Mouse (Mus musculus) heart, embryonic 12.5 days (tissue): ENCODE data around the gene Phlda1. TPM values are rescaled to one million over a fixed set of nuclear protein-coding genes. Genes with fewer than 3 reads are reported as not detected.

Experiments
- ATAC-seq: fragments of 200-750 bp; cut with Nextera tagmentation; 2 replicates; pipeline ENCODE4 v1.8.0; 2017; ENCODE audit warnings: moderate TSS enrichment, moderate library complexity; ENCODE audit not compliant: insufficient number of reproducible peaks, low FRiP score
- H3K27ac ChIP-seq: fragments of 300-500 bp; sonication (generic); 2 replicates; pipeline ENCODE4 v1.5.1; 2016; ENCODE audit warnings: mild to moderate bottlenecking, moderate library complexity; ENCODE audit not compliant: poor library complexity, severe bottlenecking
- H3K27me3 ChIP-seq: fragments of 300-500 bp; sonication (generic); replicated peaks from 2 replicates; pipeline ENCODE4 v1.6.1; 2016; ENCODE audit warnings: mild to moderate bottlenecking, moderate library complexity
- H3K36me3 ChIP-seq: fragments of 300-500 bp; sonication (generic); 2 replicates; pipeline ENCODE4 v1.6.1; 2016; ENCODE audit warnings: mild to moderate bottlenecking, moderate library complexity
- H3K4me1 ChIP-seq: fragments of 300-500 bp; sonication (generic); replicated peaks from 2 replicates; pipeline ENCODE4 v1.6.1; 2016; ENCODE audit warnings: mild to moderate bottlenecking
- H3K4me2 ChIP-seq: fragments of 300-500 bp; sonication (generic); 2 replicates; pipeline ENCODE4 v1.6.1; 2016; ENCODE audit warnings: mild to moderate bottlenecking, moderate library complexity
- H3K4me3 ChIP-seq: fragments of 300-500 bp; sonication (generic); 2 replicates; pipeline ENCODE4 v1.5.1; 2016; ENCODE audit warnings: mild to moderate bottlenecking
- H3K9ac ChIP-seq: fragments of 300-500 bp; sonication (generic); 2 replicates; pipeline ENCODE4 v1.6.1; 2016; ENCODE audit warnings: mild to moderate bottlenecking, moderate library complexity
- H3K9me3 ChIP-seq: fragments of 300-500 bp; sonication (generic); replicated peaks from 2 replicates; pipeline ENCODE4 v1.6.1; 2016; ENCODE audit warnings: mild to moderate bottlenecking, moderate library complexity
- WGBS: fragments of 180-500 bp; shearing (Covaris S2); methylation state at CpG from one replicate; pipeline ENCODE4 v1.1.7; 2016; 5-methylcytosine and 5-hydroxymethylcytosine counted together
- polyA plus RNA-seq: library from polyadenylated mRNA; unstranded; fragments of >200 nt; fragmentation: Nextera tagmentation; extraction: Ambion mirVana; gene quantifications from 2 replicates; pipeline ENCODE4 v1.2.1, GENCODE M21; 2016

Phlda1 gene
- polyA plus RNA-seq = 19.8 and 24.6 TPM in 2 replicates

DNA sequence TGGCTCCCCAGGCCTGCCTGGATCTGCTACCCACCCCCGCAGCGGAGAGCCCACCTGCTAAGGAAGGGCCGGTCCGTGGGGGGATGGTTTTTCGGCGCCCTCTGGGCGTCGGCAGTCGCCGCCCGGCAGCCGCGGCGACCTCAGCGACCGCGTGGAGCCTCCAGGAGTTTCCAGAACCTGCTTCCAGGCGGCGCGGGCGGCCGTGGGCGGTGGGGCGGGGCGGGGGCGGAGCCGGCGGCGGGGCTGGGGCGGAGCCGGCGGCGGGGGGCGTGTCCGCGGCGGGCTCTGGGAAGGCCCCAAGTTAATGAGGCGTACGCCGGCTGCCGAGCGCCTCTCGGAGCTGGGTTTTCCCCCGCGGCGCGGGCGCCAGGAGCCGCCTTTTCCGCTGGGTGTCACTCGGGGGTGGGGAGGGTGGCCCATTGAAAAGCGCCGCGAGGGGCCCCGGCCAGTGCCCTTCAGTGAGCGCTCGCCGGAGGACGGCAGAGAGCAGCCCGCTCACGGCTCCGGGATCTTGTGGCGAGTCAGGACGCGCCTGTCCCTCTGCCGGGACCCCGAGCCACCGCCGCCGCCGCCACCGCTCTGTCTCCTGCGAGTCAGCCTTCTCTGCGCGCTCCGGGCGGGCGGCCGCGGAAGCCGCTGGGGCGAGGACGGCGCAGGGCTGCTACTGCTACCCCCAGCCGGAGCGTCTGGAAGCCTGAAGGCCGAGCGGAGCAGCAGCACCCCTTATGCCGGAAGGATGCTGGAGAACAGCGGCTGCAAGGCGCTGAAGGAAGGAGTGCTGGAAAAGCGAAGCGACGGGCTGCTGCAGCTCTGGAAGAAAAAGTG lies at the start of gene Phlda1:
Gene Phlda1, plus strand, starts transcription at position 186 of the 825 bp plus-strand sequence.
- peak within 1 kb of the TSS; percentile 94 for H3K27ac ChIP-seq
- peak within 1 kb of the TSS; percentile 80 for H3K4me2 ChIP-seq
- WGBS = under 1% methylated on average over 90 of the region's 94 CpGs
- H3K36me3 ChIP-seq = no peaks in the 10 kb centered on the region
- H3K4me1 ChIP-seq = peaks cover 45% of the 10 kb centered on the region
- H3K27me3 ChIP-seq = no peaks in the 10 kb centered on the region
- H3K4me3 ChIP-seq = peak within 1 kb of the TSS; percentile 82
- no peaks in the 10 kb centered on the region for H3K9me3 ChIP-seq
- peak within 1 kb of the TSS; percentile 91 for H3K9ac ChIP-seq
- peak; percentile 93 for ATAC-seq

DNA sequence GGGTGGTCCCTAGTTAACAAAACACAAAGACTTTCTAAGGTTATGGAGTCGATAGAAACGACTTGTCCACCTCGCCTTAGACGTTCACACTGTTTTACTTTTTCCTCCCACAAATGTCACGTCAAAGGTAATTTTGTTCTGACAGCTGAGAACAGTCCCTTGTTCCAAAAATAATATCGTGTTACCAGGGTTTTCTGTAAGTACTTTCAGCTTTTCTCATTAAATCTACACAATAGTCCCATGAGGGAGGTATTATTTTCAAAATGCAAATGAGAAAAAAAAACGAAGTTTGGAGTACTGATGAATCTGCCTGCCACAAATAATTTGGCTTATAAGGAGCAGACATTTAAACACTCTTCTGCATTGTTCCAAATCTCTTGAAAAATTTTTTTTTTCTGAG lies 48.0 kb upstream of the Phlda1 start:
- WGBS = 76% methylated on average over 7 of the region's 7 CpGs
- H3K27me3 ChIP-seq = no peaks in the 10 kb centered on the region
- H3K4me1 ChIP-seq = 0 out of 2 replicates have a peak, but pooled peaks cover 3% of the 10 kb centered on the region
- no peak overlapping the region for H3K27ac ChIP-seq
- H3K36me3 ChIP-seq = no peaks in the 10 kb centered on the region
- no peak overlapping the region for H3K4me3 ChIP-seq
- no peak overlapping the region for H3K4me2 ChIP-seq
- no peaks in the 10 kb centered on the region for H3K9me3 ChIP-seq
- ATAC-seq = no peak
- H3K9ac ChIP-seq = no peak overlapping the region

DNA sequence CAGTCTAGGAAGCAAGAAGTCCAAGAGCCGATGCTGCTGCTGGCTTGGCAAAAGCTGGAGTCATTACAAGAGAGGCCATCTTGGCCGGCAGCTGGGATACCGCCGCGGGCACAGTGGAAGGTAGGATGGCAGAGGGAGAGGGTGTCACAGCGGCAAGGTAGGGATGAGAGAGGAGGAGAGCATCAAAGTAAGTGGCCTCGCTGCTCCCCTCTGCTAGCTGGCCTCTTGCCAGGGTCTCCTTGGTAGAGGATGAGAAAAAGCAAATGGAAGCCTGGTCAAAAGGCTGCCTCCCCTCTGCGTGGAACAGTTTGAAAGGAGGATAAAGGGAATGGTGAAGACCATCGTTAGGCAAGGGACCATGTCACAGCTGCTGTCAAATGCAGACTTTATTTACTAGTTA lies 47.0 kb upstream of the Phlda1 start:
- no peak overlapping the region for H3K9ac ChIP-seq
- 0 out of 2 replicates have a peak, but pooled peaks cover 3% of the 10 kb centered on the region for H3K4me1 ChIP-seq
- H3K27ac ChIP-seq = no peak overlapping the region
- H3K9me3 ChIP-seq = no peaks in the 10 kb centered on the region
- ATAC-seq = no peak
- 83% methylated on average over 9 of the region's 9 CpGs for WGBS
- H3K27me3 ChIP-seq = no peaks in the 10 kb centered on the region
- no peak overlapping the region for H3K4me2 ChIP-seq
- H3K4me3 ChIP-seq = no peak overlapping the region
- no peaks in the 10 kb centered on the region for H3K36me3 ChIP-seq

- H3K4me3 ChIP-seq = no peak overlapping the region
- H3K4me2 ChIP-seq = no peak overlapping the region
- H3K27ac ChIP-seq = no peak overlapping the region
- WGBS = 85% methylated on average over 3 of the region's 3 CpGs
- no peak overlapping the region for H3K9ac ChIP-seq
- no peak for ATAC-seq
- H3K27me3 ChIP-seq = no peaks in the 10 kb centered on the region
- no peaks in the 10 kb centered on the region for H3K9me3 ChIP-seq
- no peaks in the 10 kb centered on the region for H3K36me3 ChIP-seq
- H3K4me1 ChIP-seq = 0 out of 2 replicates have a peak, but pooled peaks cover 3% of the 10 kb centered on the region
Observed at GRCm38 (mm10) chr10:111459874-111460273, 46.2 kb upstream of the Phlda1 start.

DNA sequence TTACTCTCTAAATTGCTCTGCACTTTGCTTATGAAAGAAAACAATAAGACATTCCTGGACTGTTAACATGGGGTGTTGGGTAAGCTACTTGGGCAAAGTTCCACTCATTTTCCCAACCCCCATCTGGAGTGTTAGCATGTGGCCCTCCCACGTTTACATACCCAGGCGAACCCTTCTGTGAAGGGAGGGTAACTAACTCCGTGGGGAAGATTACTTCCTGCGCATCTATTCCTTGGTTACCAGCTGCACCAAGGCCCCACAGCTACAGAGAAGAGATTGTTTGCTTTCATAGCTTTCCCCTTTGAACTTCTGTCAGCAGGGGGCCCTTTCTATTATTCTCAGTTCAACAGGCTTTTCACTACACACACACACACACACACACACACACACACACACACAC lies 45.7 kb upstream of the Phlda1 start:
- WGBS = 39% methylated on average over 4 of the region's 4 CpGs
- no peak overlapping the region for H3K27ac ChIP-seq
- H3K4me1 ChIP-seq = 0 out of 2 replicates have a peak, but pooled peaks cover 3% of the 10 kb centered on the region
- H3K9me3 ChIP-seq = no peaks in the 10 kb centered on the region
- no peaks in the 10 kb centered on the region for H3K36me3 ChIP-seq
- H3K4me3 ChIP-seq = no peak overlapping the region
- no peak overlapping the region for H3K9ac ChIP-seq
- ATAC-seq = no peak
- no peaks in the 10 kb centered on the region for H3K27me3 ChIP-seq
- no peak overlapping the region for H3K4me2 ChIP-seq

- Histone ChIP-seq H3K36me3 (no peaks in the 10 kb centered on the region), H3K4me1 (no peaks in the 10 kb centered on the region), H3K27me3 (no peaks in the 10 kb centered on the region), H3K4me2 (no peak overlapping the region), H3K9ac (no peak overlapping the region), H3K4me3 (no peak overlapping the region), H3K27ac (no peak overlapping the region), H3K9me3 (no peaks in the 10 kb centered on the region)
- ATAC-seq = no peak
- WGBS = 83% methylated on average over 1 of the region's 1 CpGs
Observed at GRCm38 (mm10) chr10:111464833-111465232, 41.3 kb upstream of the Phlda1 start.

DNA sequence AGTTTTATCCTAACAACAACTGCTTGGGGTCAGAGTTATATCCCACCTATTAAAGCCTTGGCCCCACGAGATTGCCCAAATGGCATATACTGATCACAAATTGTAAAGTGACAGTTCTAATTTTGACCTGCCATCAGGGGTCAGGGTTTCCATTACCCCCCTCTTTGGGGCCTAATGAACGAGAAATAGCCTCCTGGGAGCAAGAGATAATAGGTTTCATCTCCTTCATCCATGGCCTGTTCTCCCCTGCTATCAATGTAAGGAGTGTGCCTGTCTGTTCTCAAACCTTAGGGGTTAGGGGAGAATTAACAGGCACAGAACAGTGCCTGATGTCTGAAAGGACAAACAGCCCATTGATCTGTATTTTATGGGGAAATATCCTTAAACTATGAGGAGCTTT lies 40.7 kb upstream of the Phlda1 start:
- no peaks in the 10 kb centered on the region for H3K4me1 ChIP-seq
- no peaks in the 10 kb centered on the region for H3K27me3 ChIP-seq
- no peaks in the 10 kb centered on the region for H3K9me3 ChIP-seq
- H3K9ac ChIP-seq = no peak overlapping the region
- no peaks in the 10 kb centered on the region for H3K36me3 ChIP-seq
- H3K27ac ChIP-seq = no peak overlapping the region
- ATAC-seq = no peak
- no peak overlapping the region for H3K4me2 ChIP-seq
- H3K4me3 ChIP-seq = no peak overlapping the region
- WGBS = 42% methylated on average over 2 of the region's 2 CpGs

- no peak for ATAC-seq
- H3K9me3 ChIP-seq = no peaks in the 10 kb centered on the region
- H3K27me3 ChIP-seq = no peaks in the 10 kb centered on the region
- H3K4me1 ChIP-seq = peaks cover 14% of the 10 kb centered on the region
- no peak overlapping the region for H3K27ac ChIP-seq
- H3K9ac ChIP-seq = no peak overlapping the region
- no peak overlapping the region for H3K4me2 ChIP-seq
- H3K4me3 ChIP-seq = no peak overlapping the region
- peaks cover 6% of the 10 kb centered on the region for H3K36me3 ChIP-seq
- WGBS = 78% methylated on average over 9 of the region's 9 CpGs
Observed at GRCm38 (mm10) chr10:111471166-111471565, 34.9 kb upstream of the Phlda1 start.

DNA sequence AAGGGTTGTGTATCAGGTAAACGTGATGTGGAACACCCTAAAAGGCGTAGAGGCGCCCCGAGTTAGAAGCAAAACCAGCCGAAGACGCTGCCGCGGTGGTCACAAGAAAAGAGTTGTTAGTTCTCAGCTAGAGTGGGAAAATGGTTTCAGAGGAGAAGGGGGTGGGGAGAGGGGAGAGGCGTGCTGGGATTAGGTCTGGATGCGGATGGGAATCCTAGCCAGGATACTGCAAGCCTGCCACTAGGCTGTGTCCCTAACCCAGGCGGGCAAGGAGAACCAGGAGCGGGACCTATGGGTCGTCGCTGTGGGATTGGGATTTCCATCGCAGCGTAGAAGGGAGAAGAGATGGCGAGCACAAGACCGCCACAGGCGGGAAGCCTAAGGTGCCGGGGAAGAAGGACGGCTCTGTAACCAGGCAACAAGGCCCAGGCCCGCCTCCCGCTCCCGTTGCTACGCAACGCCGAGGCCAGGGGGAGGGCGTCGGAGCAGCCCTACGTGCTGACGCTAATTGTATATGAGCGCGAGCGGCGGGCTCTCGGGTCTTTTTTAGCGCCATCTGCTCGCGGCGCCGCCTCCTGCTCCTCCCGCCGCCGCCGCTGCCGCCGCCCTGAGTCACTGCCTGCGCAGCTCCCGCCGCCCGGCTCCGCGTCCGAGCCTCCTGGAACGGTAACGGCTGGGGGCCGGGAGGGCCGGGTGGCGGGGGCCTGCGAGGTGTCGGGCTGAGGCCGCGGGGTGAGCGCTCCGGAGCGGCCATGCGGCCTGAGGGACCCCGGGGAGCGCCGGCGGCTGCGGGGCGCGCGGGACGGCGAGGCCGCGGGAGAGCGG lies 33.2 kb upstream of the Phlda1 start, which contains the start of gene Nap1l1:
Gene Nap1l1, plus strand, starts transcription at position 538 of the 825 bp plus-strand sequence.
- H3K4me1 ChIP-seq = peaks cover 21% of the 10 kb centered on the region
- H3K27ac ChIP-seq = peak within 1 kb of the TSS; percentile 90
- H3K27me3 ChIP-seq = no peaks in the 10 kb centered on the region
- peak within 1 kb of the TSS; percentile 97 for H3K4me3 ChIP-seq
- peak; percentile 99 for ATAC-seq
- 1% methylated on average over 66 of the region's 80 CpGs for WGBS
- H3K9ac ChIP-seq = peak within 1 kb of the TSS; percentile 99
- peak within 1 kb of the TSS; percentile 87 for H3K4me2 ChIP-seq
- H3K36me3 ChIP-seq = peaks cover 6% of the 10 kb centered on the region
- no peaks in the 10 kb centered on the region for H3K9me3 ChIP-seq

GRCm38 (mm10) chr10:111473511-111474371 lies 32.3 kb upstream of the Phlda1 start:
- peak overlapping the region; percentile 72 for H3K4me2 ChIP-seq
- under 1% methylated on average over 55 of the region's 58 CpGs for WGBS
- H3K9me3 ChIP-seq = no peaks in the 10 kb centered on the region
- peak overlapping the region; percentile 97 for H3K4me3 ChIP-seq
- peak; percentile 77 for ATAC-seq
- H3K36me3 ChIP-seq = peaks cover 6% of the 10 kb centered on the region
- peak overlapping the region; percentile 90 for H3K27ac ChIP-seq
- H3K27me3 ChIP-seq = no peaks in the 10 kb centered on the region
- H3K9ac ChIP-seq = peak overlapping the region; percentile 99
- peaks cover 21% of the 10 kb centered on the region for H3K4me1 ChIP-seq
